Mouse (Mus musculus) embryonic stem cell, embryonic (primary cell): ENCODE results near the gene Sv2b.

ENCODE experiments used
- CTCF ChIA-PET, 4 experiments: fragments of 300-600 bp in 2 of 4; fragments of 350-600 bp in 2 of 4; sonication (Branson Sonifier 250); formaldehyde crosslinking; loops; one replicate each; lab custom pipeline; 2022; ENCODE audit warnings: inconsistent platforms in 2 of 4; lab: Charles Lee
- POLR2A ChIA-PET, 4 experiments: fragments of 300-600 bp in 2 of 4; fragments of 350-600 bp in 2 of 4; sonication (Branson Sonifier 250); formaldehyde crosslinking; loops; one replicate each; lab custom pipeline; 2022; ENCODE audit warnings: antibody characterized with exemption in 4 of 4, inconsistent platforms in 1 of 4; lab: Charles Lee

The Sv2b gene

GRCm38 (mm10) chr7:75299245-75299644 is 9.8 kb downstream of the Sv2b start:
- CTCF ChIA-PET = no interaction called here
- POLR2A ChIA-PET = interaction anchor here in 1 of 4 experiments (0.8 kb wide), 1 partner anchor 10 kb away, joined by 3 read pairs; the partner anchor contains the start of gene Sv2b

GRCm38 (mm10) chr7:75296688-75297119 is 12.4 kb downstream of the Sv2b start:
- CTCF ChIA-PET = interaction anchor here in 1 of 4 experiments (0.6 kb wide), 1 partner anchor 18 kb away, joined by 3 read pairs; no protein-coding TSS in a partner anchor
- POLR2A ChIA-PET = no interaction called here

GRCm38 (mm10) chr7:75295228-75295865 is 13.7 kb downstream of the Sv2b start:
- CTCF ChIA-PET = no interaction called here
- POLR2A ChIA-PET = no interaction called here

- ChIA-PET CTCF (interaction anchor here in 2 of 4 experiments (0.6 to 0.8 kb wide), 2 partner anchors 17 to 157 kb away, joined by 3 to 5 read pairs; partner anchors contain the start of gene Sv2b (in 1 of the 2)), POLR2A (no interaction called here)
Measured at GRCm38 (mm10) chr7:75292246-75292645, 16.8 kb downstream of the Sv2b start.

- POLR2A ChIA-PET = no interaction called here
- CTCF ChIA-PET = interaction anchor here in 1 of 4 experiments (0.6 kb wide), 1 partner anchor 52 kb away, joined by 3 read pairs; no protein-coding TSS in a partner anchor
Measured at GRCm38 (mm10) chr7:75290554-75290953, 18.5 kb downstream of the Sv2b start.

GRCm38 (mm10) chr7:75287237-75287636 is 21.8 kb downstream of the Sv2b start:
- ChIA-PET CTCF (no interaction called here), POLR2A (no interaction called here)

- ChIA-PET CTCF (no interaction called here), POLR2A (no interaction called here)
Measured at GRCm38 (mm10) chr7:75282951-75283350, 26.1 kb downstream of the Sv2b start.

GRCm38 (mm10) chr7:75282080-75282650 is 26.9 kb downstream of the Sv2b start:
- POLR2A ChIA-PET = no interaction called here
- CTCF ChIA-PET = interaction anchor here in 1 of 4 experiments (0.6 kb wide), 1 partner anchor 89 kb away, joined by 3 read pairs; no protein-coding TSS in a partner anchor

- CTCF ChIA-PET = no interaction called here
- POLR2A ChIA-PET = interaction anchor here in 1 of 4 experiments (0.6 kb wide), 1 partner anchor 57 kb away, joined by 3 read pairs; no protein-coding TSS in a partner anchor
Measured at GRCm38 (mm10) chr7:75281106-75281505, 28.0 kb downstream of the Sv2b start.

GRCm38 (mm10) chr7:75277847-75278246 is 31.2 kb downstream of the Sv2b start:
- CTCF ChIA-PET = no interaction called here
- POLR2A ChIA-PET = interaction anchor here in 1 of 4 experiments (0.6 kb wide), 1 partner anchor 74 kb away, joined by 3 read pairs; no protein-coding TSS in a partner anchor

GRCm38 (mm10) chr7:75276739-75277138 is 32.3 kb downstream of the Sv2b start:
- POLR2A ChIA-PET = no interaction called here
- CTCF ChIA-PET = no interaction called here

- POLR2A ChIA-PET = no interaction called here
- CTCF ChIA-PET = no interaction called here
Measured at GRCm38 (mm10) chr7:75274518-75274917, 34.5 kb downstream of the Sv2b start.

GRCm38 (mm10) chr7:75273633-75274032 is 35.4 kb downstream of the Sv2b start:
- CTCF ChIA-PET = no interaction called here
- POLR2A ChIA-PET = no interaction called here

- ChIA-PET CTCF (no interaction called here), POLR2A (no interaction called here)
Measured at GRCm38 (mm10) chr7:75271921-75272381, 37.1 kb downstream of the Sv2b start.

- ChIA-PET CTCF (no interaction called here), POLR2A (no interaction called here)
Measured at GRCm38 (mm10) chr7:75271306-75271705, 37.8 kb downstream of the Sv2b start.

- POLR2A ChIA-PET = no interaction called here
- CTCF ChIA-PET = interaction anchor here in 1 of 4 experiments (0.7 kb wide), 1 partner anchor 48 kb away, joined by 3 read pairs; no protein-coding TSS in a partner anchor
Measured at GRCm38 (mm10) chr7:75267236-75267635, 41.8 kb downstream of the Sv2b start.

- CTCF ChIA-PET = no interaction called here
- POLR2A ChIA-PET = no interaction called here
Measured at GRCm38 (mm10) chr7:75265241-75265640, 43.8 kb downstream of the Sv2b start.

- ChIA-PET CTCF (no interaction called here), POLR2A (no interaction called here)
Measured at GRCm38 (mm10) chr7:75259945-75260344, 49.1 kb downstream of the Sv2b start.

GRCm38 (mm10) chr7:75253611-75254250 is 55.3 kb downstream of the Sv2b start:
- ChIA-PET POLR2A (interaction anchor here in 1 of 4 experiments (0.6 kb wide), 1 partner anchor 54 kb away, joined by 8 read pairs; no protein-coding TSS in a partner anchor), CTCF (no interaction called here)
